Mouse (Mus musculus): ENCODE data around the gene Tmprss13.
A peak's percentile ranks its signal among the peaks of the same experiment; 100 is the strongest.

The Tmprss13 gene

DNA sequence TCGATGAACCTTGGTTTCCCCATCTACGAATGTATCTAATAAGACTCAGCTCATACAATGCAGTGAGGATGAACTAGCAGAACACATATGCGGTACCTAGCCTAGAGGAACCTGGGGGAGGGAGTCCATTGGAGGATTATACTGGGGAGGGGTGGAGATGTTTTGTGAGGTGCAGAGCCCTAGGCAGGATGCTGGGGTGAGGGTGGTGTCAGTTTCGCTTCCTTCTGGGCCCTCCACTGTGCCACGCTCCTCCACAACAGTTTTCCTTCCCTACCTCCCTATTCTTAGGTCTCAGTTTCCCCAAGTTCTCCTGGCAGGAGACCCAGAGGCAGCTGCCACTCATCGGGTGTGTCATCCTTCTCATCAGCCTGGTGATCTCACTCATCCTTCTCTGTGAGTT is 10.7 kb downstream of the Tmprss13 start:
- no peak for DNase-seq (ENCODE audit: low spot score)

GRCm38 (mm10) chr9:45337406-45337805 is 18.5 kb downstream of the Tmprss13 start:
- DNase-seq (ENCODE audit: low spot score): peak; percentile 40

GRCm38 (mm10) chr9:45343066-45343465 is 24.2 kb downstream of the Tmprss13 start:
- no peak for DNase-seq (ENCODE audit: low spot score)

- DNase-seq (ENCODE audit: low spot score): no peak
Measured at GRCm38 (mm10) chr9:45345516-45345915, 26.6 kb downstream of the Tmprss13 start.

GRCm38 (mm10) chr9:45346276-45346675 is 27.4 kb downstream of the Tmprss13 start:
- no peak for DNase-seq (ENCODE audit: low spot score)

DNA sequence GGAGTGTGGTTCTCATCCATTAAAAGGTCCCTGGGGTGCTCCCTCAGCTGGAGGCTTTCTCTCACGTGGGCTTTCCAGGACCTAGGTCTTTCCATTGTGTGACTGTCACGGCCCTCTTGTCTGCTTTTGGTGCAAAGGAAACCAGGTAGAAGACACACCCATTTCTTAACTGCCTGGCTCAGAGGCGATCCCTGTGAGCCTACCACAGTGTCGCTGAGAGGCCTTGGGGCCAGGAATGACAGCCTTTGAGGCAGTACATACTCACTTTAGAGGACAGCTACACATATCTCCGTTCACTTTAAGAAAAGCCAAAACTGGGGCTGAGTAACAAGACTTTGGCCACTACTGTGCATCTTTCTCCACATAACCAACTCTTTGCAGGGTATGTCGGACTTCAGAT is 29.7 kb downstream of the Tmprss13 start:
- DNase-seq (ENCODE audit: low spot score): no peak

- DNase-seq (ENCODE audit: low spot score): no peak
Measured at GRCm38 (mm10) chr9:45349181-45349580, 30.3 kb downstream of the Tmprss13 start.

DNA sequence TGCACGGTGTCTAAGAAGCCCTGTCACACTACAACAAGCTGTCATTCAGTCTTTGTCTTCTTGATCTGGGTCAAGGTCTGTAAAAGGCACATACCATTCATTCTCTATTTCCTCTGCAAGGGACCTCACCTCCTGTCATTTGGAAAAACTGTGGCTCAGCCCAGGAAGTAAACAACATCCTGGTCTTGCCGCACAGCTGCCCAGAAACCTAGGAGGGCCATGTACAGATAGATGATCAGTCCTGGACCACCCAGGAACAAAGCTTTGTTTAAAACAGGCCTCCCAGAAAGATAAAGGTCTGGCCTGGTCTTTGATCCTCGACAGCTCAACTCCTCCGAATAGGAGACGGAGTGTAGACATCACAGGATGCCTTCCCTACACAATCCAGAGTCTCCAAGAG is 31.0 kb downstream of the Tmprss13 start:
- DNase-seq (ENCODE audit: low spot score): no peak

- no peak for DNase-seq (ENCODE audit: low spot score)
Measured at GRCm38 (mm10) chr9:45355192-45355591, 36.3 kb downstream of the Tmprss13 start.

DNA sequence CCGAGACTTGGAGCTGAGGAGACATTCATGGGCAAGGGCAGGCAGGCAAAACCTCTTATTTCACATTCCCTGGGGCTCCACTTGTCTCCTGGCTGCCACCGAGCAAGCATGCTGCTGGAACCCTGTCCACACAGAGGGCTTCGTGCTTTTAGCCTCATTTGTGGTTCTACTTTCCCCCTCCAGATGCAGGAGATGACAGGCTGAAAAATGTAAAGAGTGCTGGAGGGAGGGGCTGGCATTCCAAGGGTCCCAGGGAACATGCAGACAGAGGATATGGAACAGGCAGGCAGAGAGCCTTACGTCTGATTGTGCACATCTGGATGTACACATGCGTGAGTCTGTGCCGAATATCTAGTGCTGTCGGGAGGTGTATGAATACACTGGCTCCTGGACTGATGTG is 39.5 kb downstream of the Tmprss13 start:
- no peak for DNase-seq (ENCODE audit: low spot score)

- no peak for DNase-seq (ENCODE audit: low spot score)
Measured at GRCm38 (mm10) chr9:45362051-45362461, 43.2 kb downstream of the Tmprss13 start.

GRCm38 (mm10) chr9:45363639-45364214 is 44.8 kb downstream of the Tmprss13 start:
- no peak for DNase-seq (ENCODE audit: low spot score)

DNA sequence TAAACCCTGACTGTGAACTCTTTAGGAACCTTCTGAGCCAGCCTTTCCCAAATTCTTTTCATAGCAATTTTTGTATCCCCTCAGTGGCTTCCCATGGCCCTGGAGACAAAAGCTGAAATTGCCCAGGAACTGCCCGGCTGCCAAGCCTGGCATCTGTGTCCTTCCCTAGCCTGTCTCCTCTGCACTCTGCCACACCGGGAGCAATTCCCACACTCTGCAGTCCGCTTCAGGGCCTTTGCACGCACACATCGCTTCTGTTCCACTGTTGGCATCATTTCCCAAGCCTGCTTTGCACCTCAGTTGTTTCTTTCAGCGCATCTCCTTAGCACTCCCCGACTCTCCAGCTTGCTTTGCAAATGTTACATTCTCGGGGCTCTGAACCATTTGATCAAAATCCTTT is 48.8 kb downstream of the Tmprss13 start:
- no peak for DNase-seq (ENCODE audit: low spot score)

DNA sequence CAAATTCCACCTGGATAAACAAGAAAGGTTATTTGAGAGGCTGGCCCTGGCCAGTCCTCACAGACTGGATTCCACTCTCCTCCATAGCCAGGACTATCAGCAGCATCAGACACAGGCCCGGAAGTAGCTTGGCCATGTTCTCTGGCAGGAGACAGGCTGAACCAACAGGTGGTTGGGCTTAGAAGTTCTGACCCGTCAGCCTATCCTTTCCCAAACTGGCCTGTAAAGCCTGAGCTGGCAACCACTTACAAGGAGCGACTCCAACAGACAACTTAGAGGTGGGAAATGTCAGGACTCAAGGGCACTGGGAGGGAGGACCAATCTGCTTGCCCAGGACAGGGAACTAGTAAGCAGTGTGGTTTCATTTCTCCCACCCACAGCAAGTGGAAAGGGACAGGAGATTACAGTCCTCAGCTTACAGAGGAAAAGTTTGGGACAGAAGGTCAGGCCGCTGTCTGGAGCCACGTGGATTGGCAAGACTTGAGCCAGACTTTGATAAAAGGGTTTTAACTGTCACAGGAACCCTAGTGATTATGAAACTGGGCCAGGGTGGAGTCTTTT is 49.5 kb downstream of the Tmprss13 start:
- DNase-seq (ENCODE audit: low spot score): no peak

DNA sequence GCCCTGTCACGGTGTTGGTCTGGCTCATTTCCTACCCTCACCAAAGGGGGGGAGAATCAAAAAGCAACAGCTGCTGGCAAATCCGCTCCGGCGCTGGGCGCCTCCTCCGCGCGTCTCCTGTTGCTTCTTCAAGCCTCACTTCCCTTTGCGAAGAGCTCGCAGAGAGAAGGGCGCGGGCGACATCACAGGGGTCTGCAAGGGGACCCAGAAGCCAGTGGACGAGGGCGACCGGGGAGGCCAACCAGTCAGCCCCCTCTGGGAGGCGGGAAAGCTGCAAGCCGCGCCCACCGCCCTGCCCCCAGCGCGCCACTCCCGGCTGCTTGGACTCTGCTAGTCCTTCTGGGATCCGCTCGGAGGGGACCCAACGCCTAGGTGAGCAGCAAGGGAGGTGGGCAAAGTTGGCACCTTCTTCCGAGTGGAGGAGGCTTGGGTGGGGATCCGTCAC is 51.2 kb downstream of the Tmprss13 start, which contains the start of gene Fxyd6:
Gene Fxyd6 (plus strand): TSS at position 69 of the 445 bp plus-strand sequence.
- peak; percentile 38 for DNase-seq (ENCODE audit: low spot score)

GRCm38 (mm10) chr9:45370616-45371336 is 51.9 kb downstream of the Tmprss13 start:
- DNase-seq (ENCODE audit: low spot score): no peak

- no peak for DNase-seq (ENCODE audit: low spot score)
Measured at GRCm38 (mm10) chr9:45371337-45371707, 52.4 kb downstream of the Tmprss13 start.

DNA sequence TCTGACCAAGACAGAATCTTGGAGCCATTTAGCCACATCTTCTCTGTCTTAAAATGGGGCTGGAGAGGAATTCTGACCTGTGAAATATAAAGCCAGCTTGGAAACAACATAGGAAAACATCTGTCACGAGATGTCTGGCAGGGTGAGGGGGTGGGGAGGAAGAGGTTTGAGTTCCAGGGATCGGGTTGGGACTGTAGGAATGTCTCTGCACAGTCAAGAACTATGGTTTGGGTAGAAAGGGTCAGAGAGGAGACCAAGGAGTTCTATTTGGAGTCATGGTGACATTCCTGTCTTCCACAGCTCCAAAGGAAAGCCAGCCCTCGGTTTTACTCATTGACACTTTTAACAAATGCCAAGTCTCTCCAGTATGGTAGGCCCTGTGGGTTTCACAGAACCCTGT is 55.0 kb downstream of the Tmprss13 start:
- DNase-seq (ENCODE audit: low spot score): no peak

DNA sequence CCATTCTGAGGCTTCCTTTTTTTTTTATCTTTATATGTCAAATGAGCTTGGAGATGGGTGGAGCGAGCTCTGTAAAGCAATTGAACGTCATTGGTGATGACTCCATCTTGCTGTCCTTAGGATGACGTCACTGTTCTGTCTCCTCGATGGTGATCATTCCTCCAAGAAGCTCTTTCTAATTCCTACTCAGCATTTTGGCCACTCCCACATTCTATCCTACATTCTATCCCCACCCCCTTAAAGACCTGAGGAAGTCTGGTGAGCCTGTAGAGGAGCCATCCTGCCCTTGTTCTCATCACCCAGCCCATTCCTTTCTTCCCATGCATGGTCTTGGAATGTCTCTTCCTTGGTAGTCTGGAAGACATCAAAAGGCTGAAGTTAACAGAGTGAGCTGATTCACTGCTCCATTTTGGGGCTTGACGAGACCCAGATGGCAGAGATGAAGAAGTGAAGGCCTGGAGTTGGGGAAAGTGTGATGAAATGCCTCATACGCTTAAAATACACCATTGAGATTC is 56.1 kb downstream of the Tmprss13 start:
- no peak for DNase-seq (ENCODE audit: low spot score)

- DNase-seq (ENCODE audit: low spot score): no peak
Measured at GRCm38 (mm10) chr9:45376427-45376826, 57.5 kb downstream of the Tmprss13 start.

GRCm38 (mm10) chr9:45376883-45377282 is 58.0 kb downstream of the Tmprss13 start:
- DNase-seq (ENCODE audit: low spot score): no peak

DNA sequence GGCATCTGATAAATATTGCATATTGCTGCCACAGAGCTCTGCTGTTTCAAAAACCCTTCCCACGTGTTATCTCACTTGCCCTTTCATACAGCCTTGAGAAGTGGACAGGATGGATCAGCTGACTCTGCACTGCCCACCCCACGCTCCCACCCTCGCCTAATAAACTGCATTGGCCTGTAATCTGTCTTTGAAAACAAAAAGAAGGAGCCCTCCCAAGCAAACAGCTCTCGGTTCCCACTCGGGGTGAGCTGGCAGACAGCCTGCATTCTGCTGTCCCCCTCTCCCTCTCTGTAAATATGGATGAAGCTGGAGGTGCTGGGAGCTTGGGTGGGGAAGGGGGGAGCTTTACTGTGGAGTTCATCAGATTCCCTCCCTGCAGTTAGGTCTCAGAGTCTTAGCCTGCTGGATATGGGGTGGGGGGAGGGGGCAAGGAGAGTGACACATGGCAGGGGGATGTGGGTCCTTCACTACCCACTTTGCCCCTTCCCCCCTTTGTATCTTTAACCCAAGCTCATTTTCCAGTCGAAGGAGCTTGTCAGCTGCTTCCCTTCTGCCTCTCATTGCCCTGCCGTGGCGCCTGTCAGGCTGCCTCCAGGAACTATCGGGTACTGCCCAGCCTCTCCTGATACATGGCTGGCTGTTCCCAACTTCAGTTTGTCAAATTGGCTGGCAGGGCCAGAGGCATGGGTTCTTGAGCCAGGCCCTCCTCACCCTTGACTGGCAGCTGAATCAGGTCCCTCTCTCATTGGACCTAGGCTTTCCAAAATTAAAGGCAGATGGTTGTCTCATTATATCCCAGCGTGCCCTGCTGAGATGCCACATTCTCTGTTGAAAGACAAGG is 61.7 kb downstream of the Tmprss13 start:
- DNase-seq (ENCODE audit: low spot score): no peak
